Mouse (Mus musculus): ENCODE measurements around the gene Pcare. TPM values are rescaled to one million over a fixed set of nuclear protein-coding genes. Genes with fewer than 3 reads are reported as not detected.

Gene Pcare
- total RNA-seq, 1 experiment from 2014 or later: not detected

Other genes starting within 250 kb of the Pcare start
- gene Ndc80, start 226.0 kb downstream of the Pcare start, total RNA-seq (2017): 24.7 and 25.2 TPM in 2 replicates
- gene Spdya, start 200.8 kb downstream of the Pcare start, total RNA-seq (2017): not detected in 2 replicates
- 127 and 130 TPM in 2 replicates for gene Wdr43, start 137.0 kb downstream of the Pcare start, total RNA-seq (2017)
- gene Togaram2, start 79.6 kb downstream of the Pcare start, total RNA-seq (2017): not detected in 2 replicates
- gene Clip4, start 15.6 kb upstream of the Pcare start, total RNA-seq (2017): not detected in 2 replicates

All from neutrophil, adult 5-6 weeks (primary cell).